Mouse (Mus musculus) WW6 (cell line): ENCODE measurements around the gene Gpr27.

Source experiments
- DNase-seq: peaks from one replicate; pipeline ENCODE4 v3.0.0-alpha.2; 2013; ENCODE audit warnings: low read depth, low spot score

The Gpr27 gene

DNA sequence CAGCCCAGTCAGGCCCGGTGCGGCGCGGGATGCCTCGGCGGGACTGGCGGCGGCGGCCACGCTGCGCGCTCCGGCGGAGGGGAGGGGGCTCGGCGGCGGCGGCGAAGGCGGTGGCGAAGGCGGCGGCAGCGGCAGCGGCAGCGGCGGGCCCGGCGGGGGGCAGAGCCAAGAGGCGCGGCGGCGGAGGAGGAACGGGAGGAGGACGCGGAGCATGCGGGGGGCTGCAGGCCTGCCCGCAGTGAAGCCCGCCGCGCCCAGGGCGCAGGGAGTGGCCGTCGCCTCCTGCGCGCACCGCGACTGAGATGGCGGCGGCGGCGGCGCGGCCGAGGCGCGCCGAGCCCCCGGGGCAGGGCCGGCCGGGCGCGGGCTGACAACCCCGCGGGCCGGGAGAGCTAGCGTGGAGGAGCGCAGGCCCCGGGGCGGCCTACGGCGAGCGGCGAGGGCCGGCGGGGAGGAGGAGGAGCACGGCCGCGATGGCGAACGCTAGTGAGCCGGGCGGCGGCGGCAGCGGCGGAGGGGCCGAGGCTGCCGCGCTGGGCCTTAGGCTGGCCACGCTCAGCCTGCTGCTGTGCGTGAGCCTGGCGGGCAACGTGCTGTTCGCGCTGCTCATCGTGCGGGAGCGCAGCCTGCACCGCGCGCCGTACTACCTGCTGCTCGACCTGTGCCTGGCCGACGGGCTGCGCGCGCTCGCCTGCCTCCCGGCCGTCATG, at the start of gene Gpr27:
TSS of gene Gpr27 (plus strand) at position 474 of the 710 bp plus-strand sequence.
- DNase-seq, result no peak

DNA sequence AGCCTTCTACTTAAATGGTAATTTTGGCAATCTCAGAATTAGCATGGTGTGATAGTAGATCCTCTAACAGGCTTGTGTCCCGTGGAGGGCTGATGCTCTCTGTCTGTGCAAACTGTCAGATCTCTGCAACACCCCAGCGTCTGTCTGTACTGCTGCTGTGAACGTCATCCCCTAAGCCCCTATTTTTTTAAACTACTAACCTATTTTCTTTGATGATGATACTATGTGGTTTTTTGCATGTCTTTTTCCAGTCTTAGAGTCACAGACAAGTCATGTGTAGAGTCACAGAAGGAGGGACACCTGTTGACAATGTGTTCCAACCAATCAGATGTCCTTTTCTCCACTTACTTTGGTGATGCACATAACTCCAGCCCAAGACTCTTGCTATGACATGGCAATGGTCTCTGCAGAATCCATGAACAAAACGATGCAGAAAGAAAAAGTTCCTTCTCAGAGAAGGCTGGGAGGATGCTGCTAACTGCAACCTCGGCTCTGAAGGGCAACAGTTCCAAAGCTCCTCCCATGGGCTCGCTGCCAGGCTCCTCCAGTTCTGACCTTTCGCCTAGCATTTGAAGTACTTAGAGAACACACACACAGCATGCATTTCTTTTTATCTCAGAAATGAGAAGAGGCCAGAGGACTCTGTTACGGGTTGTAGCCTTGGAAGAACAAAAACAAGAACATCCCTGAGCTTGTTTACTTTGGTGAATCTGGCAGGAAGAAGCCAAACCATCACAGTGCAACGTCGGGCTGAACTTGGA, 48.9 kb upstream of the Gpr27 start:
- DNase-seq, result no peak

DNA sequence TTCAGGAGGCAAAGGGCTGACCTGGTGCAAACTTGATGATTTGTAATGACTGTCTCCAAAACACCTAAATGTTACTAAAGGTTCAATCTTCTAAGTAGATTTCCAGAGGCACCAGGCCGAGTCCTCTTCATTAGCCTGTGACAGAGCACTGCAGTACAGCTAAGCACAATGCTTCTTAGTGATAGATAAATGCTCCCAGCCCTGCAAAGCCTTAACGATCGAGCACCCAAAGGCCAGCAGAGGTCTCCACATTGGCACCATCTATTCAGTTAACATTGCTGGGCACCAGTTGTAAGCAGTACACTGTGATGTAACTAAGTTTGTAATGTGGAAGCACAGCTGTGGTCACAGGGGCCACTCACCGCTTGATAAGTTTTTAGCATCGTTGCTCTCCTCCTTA, 48.1 kb upstream of the Gpr27 start:
- no peak for DNase-seq

DNA sequence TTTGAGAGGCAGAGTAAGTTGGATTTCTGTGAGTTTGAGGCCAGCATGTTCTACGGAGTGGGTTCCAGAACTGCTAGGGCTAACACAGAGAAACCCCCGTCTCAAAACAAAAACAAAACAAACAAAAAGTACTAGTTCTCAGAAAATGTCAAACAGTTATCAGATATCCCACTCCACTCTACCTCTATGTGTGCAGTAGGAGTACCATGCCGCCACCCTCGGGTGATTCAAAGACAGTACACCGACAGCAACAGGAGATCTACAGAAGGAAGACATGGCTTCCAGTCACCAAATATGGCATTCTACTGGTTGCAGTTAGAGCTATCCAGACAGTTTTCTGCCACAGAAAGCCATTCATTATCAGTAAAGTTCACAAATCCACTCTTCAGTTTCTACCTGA, 47.6 kb upstream of the Gpr27 start:
- no peak for DNase-seq

DNA sequence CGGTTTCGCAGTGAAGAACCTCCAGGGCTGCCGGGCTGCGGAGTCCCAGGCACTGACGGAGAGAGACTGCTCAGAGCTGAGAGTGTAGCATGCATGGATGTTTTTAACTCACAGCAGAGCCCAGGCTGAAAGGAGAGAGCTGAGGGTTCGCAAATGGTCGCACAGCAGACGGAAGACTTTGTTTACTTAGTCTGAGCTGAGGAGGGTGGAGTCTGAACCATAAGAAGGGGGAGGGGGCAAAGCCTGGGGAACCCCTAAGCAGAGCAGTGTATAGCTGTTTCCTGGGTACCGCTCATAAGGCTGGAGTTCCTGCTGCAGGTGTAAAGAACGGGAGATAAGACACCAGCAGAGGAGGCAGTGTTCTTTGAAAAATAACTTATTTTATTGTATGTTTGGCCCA, 46.1 kb upstream of the Gpr27 start:
- no peak for DNase-seq

DNA sequence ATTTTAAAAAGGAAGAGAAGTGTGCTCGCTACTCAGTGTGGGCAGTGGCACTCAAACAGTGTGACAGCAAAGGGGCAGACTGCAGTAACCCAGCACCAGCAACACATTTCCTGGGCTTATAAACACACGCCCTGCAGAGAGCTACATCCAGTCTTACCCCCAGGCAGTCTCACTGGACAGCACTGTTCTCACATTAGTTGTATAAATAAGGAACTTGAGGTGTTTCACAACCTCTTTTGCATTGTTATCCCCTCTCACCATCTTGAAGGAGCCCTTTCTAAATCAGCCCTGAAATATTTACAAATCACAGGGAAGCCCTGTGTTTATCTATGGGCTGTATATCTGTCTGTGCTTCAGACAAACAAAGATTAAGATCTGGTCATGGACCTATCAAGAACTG, 43.2 kb upstream of the Gpr27 start:
- no peak for DNase-seq

DNA sequence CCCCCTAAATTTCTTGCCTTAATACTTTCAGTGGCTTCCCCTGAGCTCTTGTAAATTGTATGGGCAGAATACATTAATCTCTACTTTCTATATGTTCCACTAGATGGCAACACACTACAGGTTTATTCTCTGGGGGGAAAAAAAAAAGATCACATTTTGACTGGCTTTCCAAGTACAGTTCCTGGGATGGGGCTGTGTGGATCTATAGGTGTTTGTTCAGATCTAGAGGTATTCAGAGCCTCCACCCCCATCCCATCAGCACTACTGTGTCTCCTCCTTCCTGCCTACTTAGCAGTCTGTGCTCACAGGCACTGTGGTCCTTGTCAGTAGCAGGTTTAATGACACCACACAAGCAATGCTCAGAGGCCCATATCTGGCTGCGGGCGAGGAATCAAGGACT, 40.1 kb upstream of the Gpr27 start:
- DNase-seq, result no peak

DNA sequence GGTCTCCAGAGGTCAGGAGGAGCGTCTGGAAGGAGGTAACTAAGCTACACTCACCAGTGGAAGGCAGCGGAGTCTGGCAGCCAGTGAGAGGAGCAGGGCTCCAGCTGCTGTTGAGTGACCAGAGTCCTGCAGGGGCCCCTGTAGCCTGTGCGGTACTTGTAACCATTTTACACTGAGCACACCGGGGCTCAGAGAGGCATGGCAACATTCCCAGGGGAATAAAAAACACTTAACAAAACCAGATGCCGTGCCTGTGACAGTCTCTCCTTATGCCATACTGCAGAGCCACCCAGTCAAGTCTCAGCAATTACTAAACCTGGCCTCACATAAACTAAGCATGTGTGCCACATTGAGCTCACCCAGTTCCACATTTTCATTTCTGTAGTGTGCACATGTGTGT, 38.1 kb upstream of the Gpr27 start:
- DNase-seq, result no peak

DNA sequence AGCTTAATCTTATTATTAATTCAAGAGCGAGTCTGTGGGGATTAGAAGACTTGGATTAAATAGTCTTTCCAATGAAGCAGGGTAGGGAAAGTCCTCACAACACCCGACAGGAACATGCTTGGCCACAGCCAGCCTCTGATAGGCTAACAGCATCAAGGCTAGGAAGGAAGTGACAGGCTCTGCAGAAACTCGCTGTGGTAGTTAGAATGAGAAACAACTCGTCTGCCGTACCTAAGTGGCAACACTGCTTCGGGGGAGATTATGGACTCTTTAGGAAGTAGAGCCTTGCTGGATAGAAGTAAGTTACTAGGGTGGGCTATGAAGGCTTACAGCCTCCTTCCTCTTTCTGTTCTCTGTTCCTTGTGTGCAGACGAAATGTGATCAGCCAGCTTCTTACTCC, 37.0 kb upstream of the Gpr27 start:
- DNase-seq, result no peak

DNA sequence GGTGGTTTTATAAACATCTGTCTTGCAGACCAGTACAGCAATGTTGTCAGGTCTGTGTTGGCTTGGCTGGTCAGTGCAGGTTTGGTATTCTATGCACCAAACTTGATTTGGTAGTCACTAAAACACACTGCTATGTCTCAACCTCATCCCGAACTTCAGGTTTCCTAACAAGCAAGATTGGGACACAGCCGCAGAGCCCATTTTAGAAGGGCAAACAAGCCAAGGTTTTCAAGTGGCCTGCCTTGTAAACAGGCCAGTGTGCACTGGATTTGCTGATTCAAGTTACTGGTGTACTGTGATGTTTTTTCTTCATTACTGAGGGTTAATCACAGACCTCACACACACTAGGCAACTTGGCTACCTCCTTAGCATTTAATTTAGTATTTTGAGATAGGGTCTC, 36.4 kb upstream of the Gpr27 start:
- no peak for DNase-seq

DNA sequence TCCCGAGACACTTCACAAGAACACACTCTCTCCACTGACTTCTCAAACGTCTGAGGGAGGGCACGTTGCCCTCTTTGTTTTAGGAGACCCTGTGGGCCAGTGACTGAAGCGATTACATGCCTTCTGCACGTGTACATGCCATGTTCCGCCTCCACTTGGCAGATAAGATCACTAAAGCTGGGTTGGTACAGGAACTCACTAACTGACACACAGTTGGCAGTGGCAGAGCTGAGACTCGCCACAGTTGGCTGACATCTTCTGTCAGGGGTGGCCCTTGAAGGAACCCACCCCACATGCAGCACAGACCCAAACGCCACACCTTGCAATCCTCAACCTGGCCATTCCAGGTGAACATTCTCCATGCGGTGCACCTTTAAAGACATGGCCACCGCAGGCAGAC, 33.9 kb upstream of the Gpr27 start:
- DNase-seq, result no peak

DNA sequence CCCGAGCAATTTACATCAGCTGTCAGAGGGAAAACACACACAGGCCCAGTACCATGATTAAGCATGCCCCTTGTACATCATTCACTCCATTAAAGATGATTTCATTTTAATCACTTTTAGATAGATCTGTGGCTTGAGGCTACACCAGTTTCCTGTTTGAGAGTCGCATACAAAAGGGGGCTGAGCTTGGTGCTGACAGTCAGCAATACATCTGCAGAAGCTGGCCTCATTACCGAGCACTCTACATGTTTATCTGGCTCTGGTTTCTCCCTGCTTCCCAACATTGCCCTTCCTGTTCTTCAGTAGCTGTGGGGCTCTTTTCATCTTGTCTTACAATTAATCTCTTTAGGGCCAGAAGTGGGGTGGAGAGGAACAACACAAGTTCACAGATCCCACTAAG, 32.0 kb upstream of the Gpr27 start:
- DNase-seq, result no peak

DNA sequence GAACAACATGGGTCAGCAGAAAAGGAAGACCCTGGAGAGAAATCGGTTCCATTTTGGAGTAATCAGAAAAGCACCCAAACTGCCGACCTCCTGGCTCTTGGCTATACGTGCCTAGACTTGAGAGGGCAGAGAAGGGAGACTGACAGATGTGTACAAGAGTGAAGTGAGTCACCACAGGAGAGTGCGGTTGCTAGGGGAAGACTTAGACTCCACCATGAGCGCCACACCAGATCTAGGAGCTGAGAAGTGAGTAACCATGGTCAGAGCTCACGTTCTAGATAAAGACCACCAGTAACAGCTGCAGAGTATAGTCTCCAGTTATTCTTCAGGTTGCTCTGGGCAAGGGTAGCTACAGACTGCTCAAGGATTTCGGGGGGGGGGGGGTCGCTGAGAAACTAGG, 29.2 kb upstream of the Gpr27 start:
- no peak for DNase-seq

DNA sequence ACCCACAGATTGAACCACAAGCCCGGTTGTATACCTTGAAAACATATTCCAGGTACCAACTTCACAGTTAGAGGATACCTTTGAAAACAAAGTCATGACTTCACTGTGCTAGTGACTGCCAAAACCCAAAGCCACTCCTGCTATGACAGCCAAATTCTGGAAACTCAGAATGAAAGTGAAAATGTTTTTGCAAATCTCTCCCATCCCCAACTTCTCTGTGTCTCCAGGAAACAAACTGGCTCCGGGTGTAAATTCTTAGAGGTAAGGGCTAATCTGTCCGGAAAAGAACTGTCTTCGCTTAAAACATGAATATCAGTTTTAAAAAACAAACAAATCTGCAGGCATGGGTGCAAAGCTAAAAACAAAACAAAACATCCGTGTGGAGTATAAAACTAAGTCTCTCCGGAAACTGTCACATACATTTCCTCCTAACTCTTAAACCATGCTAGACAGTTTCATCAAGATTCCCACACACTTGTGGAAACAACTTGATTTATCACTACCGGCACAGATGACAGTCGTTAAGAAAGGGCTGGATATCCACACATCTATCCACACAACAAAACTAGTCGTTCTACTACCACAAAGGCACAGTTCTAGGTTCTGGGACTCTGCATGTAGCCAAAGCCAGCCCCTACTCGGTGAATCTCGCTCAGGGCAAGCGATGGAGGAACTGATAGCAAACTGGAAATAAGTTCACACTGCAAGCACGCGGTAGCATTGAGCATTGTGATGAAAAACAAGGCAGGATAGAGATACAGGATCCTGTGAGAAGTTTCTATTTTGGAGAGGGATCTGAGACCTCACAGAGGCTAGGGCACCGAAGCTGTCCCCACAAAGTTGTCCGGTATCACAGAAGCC, 26.8 kb upstream of the Gpr27 start:
- DNase-seq, result no peak

DNA sequence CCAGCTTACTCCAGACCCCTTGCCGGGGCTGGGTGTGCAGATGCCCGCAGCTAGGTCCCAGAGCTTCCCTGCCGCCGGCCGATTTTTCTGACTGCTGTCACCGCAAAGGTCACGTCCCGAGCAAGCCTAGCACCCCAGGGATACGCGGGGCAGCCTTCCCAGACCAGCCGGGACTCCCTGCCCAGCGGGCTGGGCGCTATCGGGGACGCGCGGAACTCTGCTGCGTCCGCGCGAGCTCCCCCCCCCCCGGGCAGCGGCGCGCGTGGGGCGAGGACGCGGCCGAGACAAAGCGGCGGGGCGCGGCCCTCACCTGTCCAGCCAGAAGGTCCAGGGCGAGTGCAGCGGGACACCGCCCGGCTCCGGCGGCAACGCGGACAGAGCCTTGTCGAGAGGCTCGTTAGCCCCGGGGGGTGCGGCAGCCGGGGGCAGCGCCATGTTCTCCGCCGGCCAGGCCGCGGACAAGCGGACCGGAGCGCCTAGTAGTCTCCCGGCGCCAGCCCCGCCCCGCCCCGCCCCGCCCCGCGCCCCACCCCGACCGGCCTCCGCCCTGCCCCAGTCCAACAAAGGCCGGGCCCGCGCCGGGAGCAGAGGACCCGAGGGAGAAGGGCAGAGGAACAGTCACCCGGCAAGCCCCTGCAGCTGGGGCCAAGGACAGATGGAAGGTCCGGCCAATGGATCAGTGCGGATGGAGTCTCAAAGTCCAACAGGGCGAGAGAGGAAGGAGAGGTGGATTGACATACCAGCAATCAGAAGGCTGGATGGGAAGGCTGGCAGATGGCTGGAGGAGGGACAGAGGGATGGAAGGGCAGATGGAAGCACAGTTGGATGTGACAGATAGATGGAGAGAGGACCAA, 25.9 kb upstream of the Gpr27 start, which contains the start of the genes Eif4e3 and Gm20696:
TSS of gene Eif4e3 (minus strand) at position 454 of the 854 bp plus-strand sequence.
TSS of gene Gm20696 (minus strand) at position 480 of the 854 bp plus-strand sequence.
- no peak for DNase-seq

DNA sequence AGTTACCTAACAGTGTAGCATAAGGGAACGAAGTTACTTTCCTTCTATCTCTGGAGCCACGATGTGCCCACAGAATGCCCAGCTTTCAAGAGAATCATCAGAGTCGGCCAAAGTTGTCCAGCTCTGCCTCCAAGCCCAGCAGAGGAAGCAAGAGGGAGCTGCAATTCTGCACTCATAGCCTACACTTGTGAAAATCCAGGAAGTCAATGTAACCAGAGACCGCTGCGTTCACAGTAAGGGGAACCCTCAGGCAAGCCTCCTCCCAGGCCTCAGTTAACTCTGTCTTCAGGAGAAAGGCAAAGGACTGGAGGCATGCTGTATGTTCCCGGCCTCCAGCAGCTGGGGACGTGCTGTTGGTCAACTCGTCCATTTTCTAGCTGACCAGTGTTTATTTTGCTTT, 25.2 kb upstream of the Gpr27 start:
- no peak for DNase-seq

DNA sequence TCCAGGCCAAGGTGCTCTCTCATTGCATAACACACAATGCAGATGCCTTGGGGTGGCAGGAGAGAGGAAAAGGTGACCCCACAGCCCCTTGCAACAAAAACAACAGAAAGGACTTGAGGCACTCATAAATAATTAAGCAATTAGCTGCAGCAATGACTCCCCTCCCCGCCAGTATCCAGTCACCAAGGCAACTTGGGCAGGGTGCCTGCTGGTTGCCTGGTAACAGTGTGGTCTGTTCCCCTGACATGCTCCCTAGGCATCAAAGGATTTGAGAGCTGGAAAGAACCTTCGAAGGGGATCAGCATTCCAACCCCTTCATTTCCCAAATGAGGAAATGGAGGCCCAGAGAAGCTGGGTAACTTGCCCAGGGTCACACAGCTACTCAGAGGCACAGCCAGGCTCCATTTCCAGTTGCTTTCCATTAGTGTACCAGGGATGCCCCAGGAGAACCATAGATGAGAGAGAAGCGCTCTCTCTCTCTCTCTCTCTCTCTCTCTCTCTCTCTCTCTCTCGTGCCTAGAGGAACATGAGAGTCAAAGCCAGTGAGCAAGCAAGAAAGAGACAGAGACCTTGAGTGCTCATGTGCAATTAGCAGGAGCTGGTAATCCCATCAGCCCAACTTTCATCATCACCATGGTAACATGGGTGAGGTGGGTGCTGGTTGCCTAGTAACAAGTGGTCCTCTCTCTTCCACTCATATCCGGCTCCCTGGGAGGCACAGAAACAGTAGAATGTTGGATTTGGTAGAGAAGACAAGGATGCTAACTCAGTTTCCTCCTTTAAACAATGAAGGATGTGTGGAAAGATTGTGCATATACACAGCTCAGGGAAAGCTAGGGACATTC, 22.8 kb upstream of the Gpr27 start:
- DNase-seq, result no peak

DNA sequence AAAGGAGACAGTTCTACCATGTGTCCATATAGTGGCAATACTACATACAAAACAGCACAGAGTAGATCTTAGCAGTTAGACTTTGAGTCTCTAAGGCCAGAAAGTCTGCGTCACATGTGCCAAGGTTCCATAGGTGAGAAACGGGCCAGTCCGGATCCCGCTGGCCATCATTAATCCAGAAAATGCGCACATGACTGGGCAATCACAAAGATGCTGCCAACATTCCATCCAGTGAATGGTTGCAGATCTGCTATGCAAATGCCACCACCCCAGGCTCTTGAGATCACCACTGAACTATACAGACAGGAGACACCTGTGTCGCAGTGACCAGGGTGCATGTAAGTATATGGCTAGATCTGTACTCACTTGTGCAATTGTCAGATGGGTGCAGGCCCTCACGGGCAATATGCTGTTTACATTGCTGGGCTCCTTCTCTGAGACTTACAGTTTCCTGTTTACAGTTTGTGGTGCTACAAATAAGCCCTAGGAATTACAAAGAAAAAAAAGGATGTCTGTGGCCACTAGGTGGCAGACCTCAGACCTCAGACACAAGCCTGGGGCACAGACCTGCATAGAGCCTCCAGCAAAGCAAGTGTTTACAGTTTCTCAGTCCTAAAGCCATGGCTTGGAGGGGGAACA, 21.9 kb upstream of the Gpr27 start:
- no peak for DNase-seq

DNA sequence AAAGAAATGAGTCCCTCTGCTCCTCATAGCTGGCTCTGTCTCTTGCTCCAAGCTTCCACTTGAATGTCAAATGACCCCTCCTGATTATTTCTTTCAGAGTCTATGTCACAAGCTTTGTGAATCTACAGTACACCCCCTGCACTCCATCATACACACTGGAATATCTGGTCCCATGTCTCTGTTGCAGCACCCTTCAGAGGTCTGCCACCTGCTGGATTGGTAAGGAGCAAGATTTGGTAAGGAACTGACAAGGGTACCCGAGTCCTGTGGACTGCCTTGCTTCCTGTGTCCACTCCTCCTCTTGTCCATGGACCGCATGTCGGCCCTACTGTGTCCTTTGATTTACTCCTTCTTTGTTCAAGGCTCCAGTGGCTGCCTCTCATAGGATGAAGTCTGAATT, 20.7 kb upstream of the Gpr27 start:
- DNase-seq, result no peak

DNA sequence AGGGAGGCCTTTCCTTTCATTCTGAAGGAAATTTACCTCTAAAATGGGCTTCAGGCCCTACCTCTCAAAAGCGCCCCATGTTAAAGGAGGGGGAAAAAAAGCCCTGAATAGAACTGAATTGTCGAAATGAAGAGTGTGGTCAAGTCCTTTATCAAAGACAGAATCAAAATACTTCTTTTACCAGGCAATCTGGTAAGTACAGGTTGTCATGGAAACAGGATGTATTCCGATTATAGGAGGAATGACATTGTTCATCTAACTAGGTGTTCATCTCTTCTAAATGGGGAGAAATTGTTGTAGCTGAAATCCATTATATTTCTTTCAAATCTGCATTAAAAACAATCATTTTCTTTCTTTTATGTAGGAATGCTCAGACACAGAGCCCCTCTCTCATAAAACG, 18.0 kb upstream of the Gpr27 start:
- no peak for DNase-seq
